Mouse (Mus musculus): Measurements from ENCODE around the gene Nanos3. TPM values are rescaled to one million over a fixed set of nuclear protein-coding genes. Genes with fewer than 3 reads are reported as not detected.

Gene Nanos3
- polyA plus RNA-seq, 1 experiment: 1.1 TPM

- no peaks in the 10 kb centered on the region for H3K27me3 ChIP-seq (ENCODE audit: control insufficient read depth, insufficient read depth, insufficient read length)
- H3ac ChIP-seq (ENCODE audit: control insufficient read depth, insufficient read length, low read depth): peak overlapping the region; percentile 46
- H3K36me3 ChIP-seq (ENCODE audit: control insufficient read depth, insufficient read depth): peaks cover 63% of the 10 kb centered on the region
- TF ChIP-seq USF1 (IDR thresholded peaks at IDR 0.05; ENCODE audit: low read depth): no peak
- no peak for TF ChIP-seq MAX (IDR thresholded peaks at IDR 0.05)
- no peak for TF ChIP-seq CEBPB (IDR thresholded peaks at IDR 0.05; ENCODE audit: low read depth)
- no peak for TF ChIP-seq FOSL1 (IDR thresholded peaks at IDR 0.05; ENCODE audit: insufficient read depth, low read length, poor library complexity, severe bottlenecking)
- TF ChIP-seq MYOD1 (IDR thresholded peaks at IDR 0.05; ENCODE audit: control insufficient read depth, insufficient read length, low read depth): no peak
- TF ChIP-seq MYOG (IDR thresholded peaks at IDR 0.05; ENCODE audit: control insufficient read depth, extremely low read depth, insufficient read length): no peak
- TF ChIP-seq CTCF (IDR thresholded peaks at IDR 0.05; ENCODE audit: control insufficient read depth, insufficient read depth, insufficient read length): no peak
- H3K79me2 ChIP-seq (ENCODE audit: control insufficient read depth, insufficient read depth): peaks cover 32% of the 10 kb centered on the region
- H3K79me3 ChIP-seq (ENCODE audit: low read depth): peaks cover 21% of the 10 kb centered on the region
- no peak overlapping the region for H3K4me3 ChIP-seq (ENCODE audit: insufficient read depth, poor library complexity, severe bottlenecking)
Measured at GRCm38 (mm10) chr8:84211202-84211601, 26.2 kb upstream of the Nanos3 start.

GRCm38 (mm10) chr8:84210167-84210791 is 25.3 kb upstream of the Nanos3 start:
- H3K36me3 ChIP-seq (ENCODE audit: control insufficient read depth, insufficient read depth): peaks cover 68% of the 10 kb centered on the region
- no peaks in the 10 kb centered on the region for H3K27me3 ChIP-seq (ENCODE audit: control insufficient read depth, insufficient read depth, insufficient read length)
- TF ChIP-seq CEBPB (IDR thresholded peaks at IDR 0.05; ENCODE audit: low read depth) (no peak), USF1 (IDR thresholded peaks at IDR 0.05; ENCODE audit: low read depth) (no peak), CTCF (IDR thresholded peaks at IDR 0.05; ENCODE audit: control insufficient read depth, insufficient read depth, insufficient read length) (peak; percentile 25), MYOG (IDR thresholded peaks at IDR 0.05; ENCODE audit: control insufficient read depth, extremely low read depth, insufficient read length) (no peak), MYOD1 (IDR thresholded peaks at IDR 0.05; ENCODE audit: control insufficient read depth, insufficient read length, low read depth) (peak; percentile 54), FOSL1 (IDR thresholded peaks at IDR 0.05; ENCODE audit: insufficient read depth, low read length, poor library complexity, severe bottlenecking) (no peak), MAX (IDR thresholded peaks at IDR 0.05) (no peak)
- peaks cover 41% of the 10 kb centered on the region for H3K79me2 ChIP-seq (ENCODE audit: control insufficient read depth, insufficient read depth)
- H3ac ChIP-seq (ENCODE audit: control insufficient read depth, insufficient read length, low read depth): no peak overlapping the region
- H3K4me3 ChIP-seq (ENCODE audit: insufficient read depth, poor library complexity, severe bottlenecking): no peak overlapping the region
- peaks cover 31% of the 10 kb centered on the region for H3K79me3 ChIP-seq (ENCODE audit: low read depth)

GRCm38 (mm10) chr8:84208381-84209380 is 23.7 kb upstream of the Nanos3 start:
- Histone ChIP-seq H3K27me3 (ENCODE audit: control insufficient read depth, insufficient read depth, insufficient read length) (no peaks in the 10 kb centered on the region), H3K4me3 (ENCODE audit: insufficient read depth, poor library complexity, severe bottlenecking) (no peak overlapping the region), H3ac (ENCODE audit: control insufficient read depth, insufficient read length, low read depth) (no peak overlapping the region), H3K79me3 (ENCODE audit: low read depth) (peaks cover 47% of the 10 kb centered on the region), H3K79me2 (ENCODE audit: control insufficient read depth, insufficient read depth) (peaks cover 57% of the 10 kb centered on the region), H3K36me3 (ENCODE audit: control insufficient read depth, insufficient read depth) (peaks cover 79% of the 10 kb centered on the region)
- TF ChIP-seq CTCF (IDR thresholded peaks at IDR 0.05; ENCODE audit: control insufficient read depth, insufficient read depth, insufficient read length) (no peak), FOSL1 (IDR thresholded peaks at IDR 0.05; ENCODE audit: insufficient read depth, low read length, poor library complexity, severe bottlenecking) (no peak), CEBPB (IDR thresholded peaks at IDR 0.05; ENCODE audit: low read depth) (no peak), USF1 (IDR thresholded peaks at IDR 0.05; ENCODE audit: low read depth) (no peak), MYOD1 (IDR thresholded peaks at IDR 0.05; ENCODE audit: control insufficient read depth, insufficient read length, low read depth) (no peak), MYOG (IDR thresholded peaks at IDR 0.05; ENCODE audit: control insufficient read depth, extremely low read depth, insufficient read length) (no peak), MAX (IDR thresholded peaks at IDR 0.05) (no peak)

GRCm38 (mm10) chr8:84207811-84208210 is 22.8 kb upstream of the Nanos3 start:
- Histone ChIP-seq H3K4me3 (ENCODE audit: insufficient read depth, poor library complexity, severe bottlenecking) (no peak overlapping the region), H3K27me3 (ENCODE audit: control insufficient read depth, insufficient read depth, insufficient read length) (no peaks in the 10 kb centered on the region), H3ac (ENCODE audit: control insufficient read depth, insufficient read length, low read depth) (no peak overlapping the region), H3K79me3 (ENCODE audit: low read depth) (peaks cover 54% of the 10 kb centered on the region), H3K79me2 (ENCODE audit: control insufficient read depth, insufficient read depth) (peaks cover 66% of the 10 kb centered on the region), H3K36me3 (ENCODE audit: control insufficient read depth, insufficient read depth) (peaks cover 82% of the 10 kb centered on the region)
- TF ChIP-seq MAX (IDR thresholded peaks at IDR 0.05): no peak
- no peak for TF ChIP-seq MYOG (IDR thresholded peaks at IDR 0.05; ENCODE audit: control insufficient read depth, extremely low read depth, insufficient read length)
- no peak for TF ChIP-seq CEBPB (IDR thresholded peaks at IDR 0.05; ENCODE audit: low read depth)
- no peak for TF ChIP-seq FOSL1 (IDR thresholded peaks at IDR 0.05; ENCODE audit: insufficient read depth, low read length, poor library complexity, severe bottlenecking)
- no peak for TF ChIP-seq USF1 (IDR thresholded peaks at IDR 0.05; ENCODE audit: low read depth)
- TF ChIP-seq MYOD1 (IDR thresholded peaks at IDR 0.05; ENCODE audit: control insufficient read depth, insufficient read length, low read depth): no peak
- TF ChIP-seq CTCF (IDR thresholded peaks at IDR 0.05; ENCODE audit: control insufficient read depth, insufficient read depth, insufficient read length): no peak

GRCm38 (mm10) chr8:84206666-84207065 is 21.6 kb upstream of the Nanos3 start:
- no peak for TF ChIP-seq MYOD1 (IDR thresholded peaks at IDR 0.05; ENCODE audit: control insufficient read depth, insufficient read length, low read depth)
- Histone ChIP-seq H3K27me3 (ENCODE audit: control insufficient read depth, insufficient read depth, insufficient read length) (no peaks in the 10 kb centered on the region), H3K4me3 (ENCODE audit: insufficient read depth, poor library complexity, severe bottlenecking) (no peak overlapping the region), H3K79me2 (ENCODE audit: control insufficient read depth, insufficient read depth) (peaks cover 77% of the 10 kb centered on the region), H3K36me3 (ENCODE audit: control insufficient read depth, insufficient read depth) (peaks cover 83% of the 10 kb centered on the region), H3K79me3 (ENCODE audit: low read depth) (peaks cover 63% of the 10 kb centered on the region), H3ac (ENCODE audit: control insufficient read depth, insufficient read length, low read depth) (no peak overlapping the region)
